Mouse (Mus musculus) midbrain, embryonic 13.5 days (tissue): Measurements from ENCODE around the gene Tnfaip8l1. TPM values are rescaled to one million over a fixed set of nuclear protein-coding genes. Genes with fewer than 3 reads are reported as not detected.
A peak's percentile ranks its signal among the peaks of the same experiment; 100 is the strongest.

Source experiments
- ATAC-seq: fragments of 200-750 bp; cut with Nextera tagmentation; 2 replicates; pipeline ENCODE4 v1.8.0; 2017; ENCODE audit warnings: mild to moderate bottlenecking, moderate TSS enrichment, moderate library complexity
- H3K27ac ChIP-seq: fragments of 300-500 bp; sonication (generic); 2 replicates; pipeline ENCODE4 v1.5.1; 2015; ENCODE audit warnings: inconsistent platforms, mild to moderate bottlenecking, moderate library complexity
- H3K27me3 ChIP-seq: fragments of 300-500 bp; sonication (generic); 2 replicates; pipeline ENCODE4 v1.6.1; 2015; ENCODE audit warnings: mild to moderate bottlenecking, inconsistent platforms
- H3K36me3 ChIP-seq: fragments of 300-500 bp; sonication (generic); 2 replicates; pipeline ENCODE4 v1.6.1; 2015; ENCODE audit warnings: mild to moderate bottlenecking, inconsistent platforms
- H3K4me1 ChIP-seq: fragments of 300-500 bp; sonication (generic); replicated peaks from 2 replicates; pipeline ENCODE4 v1.6.1; 2015; ENCODE audit warnings: inconsistent platforms
- H3K4me2 ChIP-seq: fragments of 300-500 bp; sonication (generic); replicated peaks from 2 replicates; pipeline ENCODE4 v1.6.1; 2015; ENCODE audit warnings: moderate library complexity, mild to moderate bottlenecking, inconsistent platforms
- H3K4me3 ChIP-seq: fragments of 300-500 bp; sonication (generic); replicated peaks from 2 replicates; pipeline ENCODE4 v1.5.1; 2015; ENCODE audit warnings: mild to moderate bottlenecking, inconsistent platforms
- H3K9ac ChIP-seq: fragments of 300-500 bp; sonication (generic); replicated peaks from 2 replicates; pipeline ENCODE4 v1.6.1; 2015; ENCODE audit warnings: mild to moderate bottlenecking, inconsistent platforms
- H3K9me3 ChIP-seq: fragments of 300-500 bp; sonication (generic); 2 replicates; pipeline ENCODE4 v1.6.1; 2016; ENCODE audit warnings: mild to moderate bottlenecking, inconsistent platforms
- WGBS: fragments of 180-500 bp; shearing (Covaris S2); methylation state at CpG from one replicate; pipeline ENCODE4 v1.1.7; 2015; 5-methylcytosine and 5-hydroxymethylcytosine counted together
- microRNA-seq: library from miRNA; unstranded; fragments of <30 nt; microRNA quantifications from one replicate; pipeline ENCODE4, GENCODE M21; 2016
- polyA plus RNA-seq: library from polyadenylated mRNA; unstranded; fragments of >200 nt; fragmentation: Nextera tagmentation; extraction: Ambion mirVana; gene quantifications from 2 replicates; pipeline ENCODE4 v1.2.1, GENCODE M21; 2015

Gene Tnfaip8l1
- polyA plus RNA-seq, 1 experiment from 2014 or later = 8.7 TPM

- H3K9ac ChIP-seq = no peak overlapping the region
- H3K9me3 ChIP-seq = no peaks in the 10 kb centered on the region
- no peak overlapping the region for H3K4me2 ChIP-seq
- H3K36me3 ChIP-seq = peaks cover 38% of the 10 kb centered on the region
- 76% methylated on average over 1 of the region's 1 CpGs for WGBS
- no peak overlapping the region for H3K27ac ChIP-seq
- no peak for ATAC-seq
- no peaks in the 10 kb centered on the region for H3K27me3 ChIP-seq
- H3K4me3 ChIP-seq = no peak overlapping the region
- H3K4me1 ChIP-seq = peaks cover 25% of the 10 kb centered on the region
These were observed 52.0 kb downstream of the Tnfaip8l1 start for GRCm38 (mm10) chr17:56214229-56214628.

- H3K27ac ChIP-seq = no peak overlapping the region
- peaks cover 25% of the 10 kb centered on the region for H3K4me1 ChIP-seq
- H3K36me3 ChIP-seq = peaks cover 4% of the 10 kb centered on the region; the same call in 1 of the 2 replicates
- peak overlapping the region; percentile 87 for H3K4me3 ChIP-seq
- no peak for ATAC-seq
- H3K27me3 ChIP-seq = no peaks in the 10 kb centered on the region
- H3K9ac ChIP-seq = peak overlapping the region; percentile 91
- H3K9me3 ChIP-seq = no peaks in the 10 kb centered on the region
- H3K4me2 ChIP-seq = peak overlapping the region; percentile 75
- WGBS = 74% methylated on average over 13 of the region's 13 CpGs
These were observed 55.4 kb downstream of the Tnfaip8l1 start for GRCm38 (mm10) chr17:56217670-56218069.

GRCm38 (mm10) chr17:56218377-56219191, 56.3 kb downstream of the Tnfaip8l1 start, which contains the start of gene Dpp9:
Gene Dpp9 (minus strand): TSS chr17:56218905.
- Histone ChIP-seq H3K27ac (peak within 1 kb of the TSS; percentile 93), H3K36me3 (peaks cover 4% of the 10 kb centered on the region; the same call in 1 of the 2 replicates), H3K4me2 (peak within 1 kb of the TSS; percentile 75), H3K9ac (peak within 1 kb of the TSS; percentile 91), H3K4me3 (peak within 1 kb of the TSS; percentile 87), H3K27me3 (no peaks in the 10 kb centered on the region), H3K4me1 (peaks cover 25% of the 10 kb centered on the region), H3K9me3 (no peaks in the 10 kb centered on the region)
- peak; percentile 100 for ATAC-seq
- WGBS = under 1% methylated on average over 78 of the region's 78 CpGs

- Histone ChIP-seq H3K36me3 (peaks cover 4% of the 10 kb centered on the region; the same call in 1 of the 2 replicates), H3K9me3 (no peaks in the 10 kb centered on the region), H3K4me3 (peak overlapping the region; percentile 87), H3K4me1 (peaks cover 25% of the 10 kb centered on the region), H3K4me2 (peak overlapping the region; percentile 75), H3K27me3 (no peaks in the 10 kb centered on the region), H3K27ac (peak overlapping the region; percentile 93), H3K9ac (peak overlapping the region; percentile 91)
- WGBS = 45% methylated on average over 12 of the region's 12 CpGs
- ATAC-seq = no peak
These were observed 57.0 kb downstream of the Tnfaip8l1 start for GRCm38 (mm10) chr17:56219251-56219650.

- Histone ChIP-seq H3K9me3 (no peaks in the 10 kb centered on the region), H3K9ac (no peak overlapping the region), H3K27ac (no peak overlapping the region), H3K27me3 (no peaks in the 10 kb centered on the region), H3K4me3 (no peak overlapping the region; the same call in 1 of the 2 replicates), H3K4me2 (no peak overlapping the region), H3K36me3 (peaks cover 4% of the 10 kb centered on the region; the same call in 1 of the 2 replicates), H3K4me1 (peaks cover 25% of the 10 kb centered on the region)
- ATAC-seq = no peak
- 79% methylated on average over 3 of the region's 3 CpGs for WGBS
These were observed 57.5 kb downstream of the Tnfaip8l1 start for GRCm38 (mm10) chr17:56219805-56220204.

Small RNA genes lying within 50 kb of the gene (microRNA-seq; reads per million reads assigned to microRNA genes)
- not detected for gene Gm44397

Other genes starting within 250 kb of the Tnfaip8l1 start
- 9.4 and 9.5 TPM in 2 replicates for gene Zfp119b, start 213.0 kb upstream of the Tnfaip8l1 start, polyA plus RNA-seq
- gene Ebi3, start 209.8 kb upstream of the Tnfaip8l1 start, polyA plus RNA-seq = 4.7 and 5.1 TPM in 2 replicates
- gene Yju2, start 203.4 kb upstream of the Tnfaip8l1 start, polyA plus RNA-seq = 27.9 and 28.2 TPM in 2 replicates
- 181 and 184 TPM in 2 replicates for gene Shd, start 192.0 kb upstream of the Tnfaip8l1 start, polyA plus RNA-seq
- gene Fsd1, start 176.0 kb upstream of the Tnfaip8l1 start, polyA plus RNA-seq = 135 and 136 TPM in 2 replicates
- gene Stap2, start 156.9 kb upstream of the Tnfaip8l1 start, polyA plus RNA-seq = 4.6 and 5.0 TPM in 2 replicates
- gene Mpnd, start 156.8 kb upstream of the Tnfaip8l1 start, polyA plus RNA-seq = 159 and 182 TPM in 2 replicates
- 113 and 123 TPM in 2 replicates for gene Sh3gl1, start 125.8 kb upstream of the Tnfaip8l1 start, polyA plus RNA-seq
- 10.1 and 11.0 TPM in 2 replicates for gene Chaf1a, start 122.0 kb upstream of the Tnfaip8l1 start, polyA plus RNA-seq
- gene Ubxn6, start 87.4 kb upstream of the Tnfaip8l1 start, polyA plus RNA-seq = 73.7 and 78.6 TPM in 2 replicates
- gene Hdgfl2, start 82.8 kb upstream of the Tnfaip8l1 start, polyA plus RNA-seq = 156 and 159 TPM in 2 replicates
- 0.04 and 0.11 TPM in 2 replicates for gene Plin4, start 52.7 kb upstream of the Tnfaip8l1 start, polyA plus RNA-seq
- gene Plin5, start 44.9 kb upstream of the Tnfaip8l1 start, polyA plus RNA-seq = 0.43 and 0.55 TPM in 2 replicates
- 0.15 TPM in 1 of 2 replicates, not detected in the other for gene Lrg1, start 40.5 kb upstream of the Tnfaip8l1 start, polyA plus RNA-seq
- 7.6 and 10.4 TPM in 2 replicates for gene Sema6b, start 22.1 kb upstream of the Tnfaip8l1 start, polyA plus RNA-seq
- gene Mydgf, start 21.4 kb downstream of the Tnfaip8l1 start, polyA plus RNA-seq = 64.6 and 68.4 TPM in 2 replicates
- gene Dpp9, start 56.4 kb downstream of the Tnfaip8l1 start, polyA plus RNA-seq = 26.6 and 29.3 TPM in 2 replicates
- gene Fem1a, start 94.3 kb downstream of the Tnfaip8l1 start, polyA plus RNA-seq = 18.1 and 19.4 TPM in 2 replicates
- 1.0 and 1.3 TPM in 2 replicates for gene Ticam1, start 114.3 kb downstream of the Tnfaip8l1 start, polyA plus RNA-seq
- 14.8 and 16.7 TPM in 2 replicates for gene Plin3, start 130.4 kb downstream of the Tnfaip8l1 start, polyA plus RNA-seq
- not detected in 2 replicates for gene Arrdc5, start 137.8 kb downstream of the Tnfaip8l1 start, polyA plus RNA-seq
- gene Uhrf1, start 140.8 kb downstream of the Tnfaip8l1 start, polyA plus RNA-seq = 59.9 and 62.8 TPM in 2 replicates
- gene Kdm4b, start 163.6 kb downstream of the Tnfaip8l1 start, polyA plus RNA-seq = 62.1 and 77.3 TPM in 2 replicates